Mouse (Mus musculus): ENCODE measurements around the gene Ccdc83. TPM values are rescaled to one million over a fixed set of nuclear protein-coding genes. Genes with fewer than 3 reads are reported as not detected.

Ccdc83 gene
- total RNA-seq (2023): not detected

GRCm38 (mm10) chr7:90265289-90265970, at the start of gene Ccdc83:
Ccdc83 (minus strand) TSS chr7:90265777.

GRCm38 (mm10) chr7:90301942-90302646, 36.5 kb upstream of the Ccdc83 start, which contains the start of gene Sytl2:
Sytl2 (plus strand) TSS chr7:90302252.

Other genes starting within 250 kb of the Ccdc83 start
- 100 to 1,000 TPM; 401 to 434 TPM for gene Picalm, start 135.6 kb downstream of the Ccdc83 start, total RNA-seq (2023)
- gene Sytl2, start 36.5 kb upstream of the Ccdc83 start, total RNA-seq (2023): under 1 TPM; 0.31 to 0.91 TPM
- not detected for gene Ccdc89, start 160.8 kb upstream of the Ccdc83 start, total RNA-seq (2023)
- 10 to 100 TPM; 58.7 to 62.9 TPM for gene Crebzf, start 177.0 kb upstream of the Ccdc83 start, total RNA-seq (2023)
- gene Tmem126a, start 191.5 kb upstream of the Ccdc83 start, total RNA-seq (2023): 10 to 100 TPM; 20.9 to 34.8 TPM
- gene Tmem126b, start 210.2 kb upstream of the Ccdc83 start, total RNA-seq (2023): 1 to 10 TPM; 6.5 to 7.2 TPM
- 1 to 10 TPM; 6.2 to 8.3 TPM for gene Dlg2, start 210.9 kb upstream of the Ccdc83 start, total RNA-seq (2023)

Measured in monocyte, adult 59 days (primary cell).